Mouse (Mus musculus): ENCODE results near the gene Tmem178b.

Tmem178b gene

GRCm38 (mm10) chr6:39919011-39919709 is 46.1 kb downstream of the Tmem178b start:
- DNase-seq = no peak

- DNase-seq = no peak
Measured at GRCm38 (mm10) chr6:39926442-39926841, 53.4 kb downstream of the Tmem178b start.

DNA sequence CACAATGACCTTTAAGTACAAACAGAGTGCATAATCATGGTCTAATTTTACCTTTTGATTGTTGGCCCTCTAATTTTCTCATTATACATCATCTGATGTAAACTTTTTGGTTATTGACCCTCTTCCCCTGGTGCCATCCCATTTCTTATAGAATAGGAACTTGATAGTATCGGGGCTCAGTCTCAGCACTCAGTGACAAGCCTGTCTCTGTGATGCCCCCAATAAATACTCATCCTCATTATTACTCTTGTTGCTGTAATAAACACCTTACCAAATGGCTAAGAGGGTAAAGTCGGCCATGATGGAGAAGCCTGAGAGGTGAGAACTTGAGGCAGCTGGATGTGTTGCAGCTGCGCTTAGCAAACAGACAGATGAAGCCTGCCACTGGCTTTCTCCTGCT is 63.5 kb downstream of the Tmem178b start:
- DNase-seq = no peak

- DNase-seq = no peak
Measured at GRCm38 (mm10) chr6:39940920-39941319, 67.8 kb downstream of the Tmem178b start.

DNA sequence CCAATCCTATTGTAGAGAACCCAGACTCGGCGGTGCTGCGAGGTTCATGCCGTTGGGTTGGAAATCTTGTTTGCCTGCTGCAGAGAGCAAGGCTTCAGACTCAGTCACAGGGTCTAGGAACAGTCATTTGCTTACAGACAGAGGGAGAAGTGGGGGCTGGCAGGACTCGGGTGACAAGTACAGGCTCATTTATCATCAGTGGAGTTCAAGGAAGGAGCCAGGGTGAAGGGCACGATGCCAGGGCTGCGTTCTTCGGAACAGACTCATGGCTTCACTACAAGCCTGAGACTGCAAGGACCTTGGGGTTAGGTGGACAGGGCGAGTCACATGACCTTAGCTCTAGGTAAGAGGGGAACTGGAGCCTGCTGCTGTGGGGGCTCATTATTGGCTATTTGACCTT is 71.8 kb downstream of the Tmem178b start:
- DNase-seq = no peak

GRCm38 (mm10) chr6:39945670-39946440 is 72.8 kb downstream of the Tmem178b start:
- no peak for DNase-seq

DNA sequence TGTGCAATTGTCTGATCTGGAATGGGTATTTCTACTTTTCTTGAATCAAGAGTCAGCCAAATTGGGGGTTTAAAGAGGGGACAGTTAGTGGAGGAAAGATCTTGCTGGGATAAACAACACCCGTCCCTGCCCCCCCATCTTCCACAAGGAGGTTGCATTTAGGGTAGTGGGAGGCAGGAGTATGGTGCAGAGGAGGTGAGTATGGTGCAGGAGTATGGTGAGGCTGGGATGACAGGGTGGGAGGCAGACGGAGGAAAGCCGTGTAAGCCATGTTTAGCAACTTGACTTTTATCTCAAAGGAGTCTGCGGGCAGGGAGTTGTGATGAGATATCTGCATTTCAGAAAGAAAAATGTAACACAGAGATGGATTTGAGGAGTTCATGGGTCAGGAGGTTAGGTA is 73.5 kb downstream of the Tmem178b start:
- no peak for DNase-seq

- no peak for DNase-seq
Measured at GRCm38 (mm10) chr6:39953951-39954350, 80.9 kb downstream of the Tmem178b start.

- DNase-seq = no peak
Measured at GRCm38 (mm10) chr6:39955211-39955610, 82.1 kb downstream of the Tmem178b start.

- DNase-seq = no peak
Measured at GRCm38 (mm10) chr6:39964606-39965005, 91.5 kb downstream of the Tmem178b start.

DNA sequence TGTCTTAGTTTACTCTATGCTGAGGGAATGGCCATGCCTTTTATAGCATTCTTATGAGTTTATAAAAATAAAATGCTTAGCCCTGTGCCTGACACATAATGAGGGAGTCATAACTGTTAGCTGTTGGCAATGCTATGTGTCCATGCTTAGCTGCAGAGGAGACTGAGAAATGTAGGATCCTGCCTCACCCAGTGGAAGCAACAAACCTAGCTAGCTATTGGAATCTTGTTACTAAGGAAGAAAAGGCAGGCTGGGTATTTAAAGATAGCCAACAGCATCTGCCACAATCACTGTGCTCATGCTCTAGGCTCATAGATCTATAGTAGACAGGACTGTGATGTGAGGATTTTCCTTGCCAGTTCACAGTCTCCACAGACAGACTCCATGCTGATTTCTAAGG is 97.2 kb downstream of the Tmem178b start:
- no peak for DNase-seq

GRCm38 (mm10) chr6:39978942-39979341 is 105.9 kb downstream of the Tmem178b start:
- DNase-seq = no peak

DNA sequence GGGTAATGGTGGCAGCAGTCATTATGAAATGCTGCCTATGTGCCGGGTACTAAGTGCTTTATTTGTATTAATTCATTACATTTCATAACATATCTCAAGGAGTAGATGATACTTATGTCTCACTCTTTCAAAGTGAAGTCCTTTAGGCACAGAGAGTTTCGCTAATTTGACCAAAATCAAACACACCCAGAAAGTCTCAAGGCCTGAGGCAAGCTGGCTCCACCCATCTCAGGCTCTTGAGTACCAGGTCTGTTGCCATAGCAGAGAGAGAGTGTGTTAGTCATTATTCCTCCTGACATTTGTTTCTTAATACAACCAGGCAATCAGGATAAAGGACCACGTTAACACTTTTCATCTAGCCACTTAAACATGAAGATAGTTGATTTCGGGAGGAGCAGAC is 117.7 kb downstream of the Tmem178b start:
- no peak for DNase-seq

GRCm38 (mm10) chr6:39991922-39992321 is 118.9 kb downstream of the Tmem178b start:
- DNase-seq = no peak

DNA sequence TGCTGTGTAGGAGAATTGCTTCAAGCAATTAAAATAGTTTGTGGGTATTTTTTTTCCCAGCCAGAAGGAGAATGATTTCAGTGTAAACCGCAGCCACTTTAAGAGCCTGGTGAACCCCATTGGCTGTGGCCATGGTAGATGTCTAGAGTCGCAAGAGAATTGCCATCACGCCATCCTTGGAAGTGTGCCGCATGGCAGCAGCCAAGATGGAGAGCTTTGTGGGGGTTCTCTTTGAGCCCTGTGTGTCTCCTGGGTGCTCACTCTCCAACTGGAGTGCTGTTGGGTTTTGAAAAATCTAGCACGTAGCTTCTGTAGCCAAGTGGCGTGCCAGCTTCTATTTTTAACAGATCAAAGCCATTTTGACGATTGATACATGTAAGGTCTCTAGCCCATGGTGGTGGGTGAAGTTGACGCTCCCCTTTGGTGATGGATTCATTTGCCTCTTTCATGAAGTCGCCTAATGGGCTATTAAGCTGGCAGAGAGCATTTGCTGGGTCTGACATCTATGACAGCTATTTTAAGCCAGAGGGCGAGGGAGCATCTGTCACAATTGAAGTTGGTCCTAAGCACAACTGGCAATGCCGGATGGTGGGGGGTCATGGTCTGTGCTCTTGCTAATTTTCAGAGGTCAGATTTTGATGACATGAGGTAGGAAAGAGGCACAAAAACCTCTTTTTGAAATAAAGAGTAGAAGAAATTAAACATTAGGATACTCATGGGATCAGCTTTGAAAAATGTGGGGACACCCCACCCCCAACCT is 133.1 kb downstream of the Tmem178b start:
- no peak for DNase-seq

- no peak for DNase-seq
Measured at GRCm38 (mm10) chr6:40008166-40008907, 135.3 kb downstream of the Tmem178b start.

DNA sequence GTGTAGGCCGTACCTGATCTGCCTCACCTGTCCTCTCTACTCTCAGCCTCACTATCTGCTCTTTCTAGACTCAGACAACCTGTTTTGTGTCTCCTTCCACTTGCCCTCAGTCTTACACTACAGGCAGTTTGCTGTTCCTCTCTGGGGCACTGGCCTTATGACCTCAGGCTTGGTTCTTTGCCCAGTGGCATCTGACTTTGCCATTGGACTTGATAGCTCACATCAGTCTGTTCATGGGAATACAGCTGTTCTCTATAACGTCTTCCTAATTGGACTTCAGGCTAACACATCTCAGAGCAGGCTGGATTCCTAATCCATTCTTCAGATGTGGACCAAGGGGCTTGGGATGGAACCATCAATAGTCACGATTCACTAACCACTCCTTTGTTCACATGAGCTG is 136.6 kb downstream of the Tmem178b start:
- no peak for DNase-seq

- no peak for DNase-seq
Measured at GRCm38 (mm10) chr6:40011066-40011465, 138.0 kb downstream of the Tmem178b start.

- no peak for DNase-seq
Measured at GRCm38 (mm10) chr6:40011609-40012008, 138.5 kb downstream of the Tmem178b start.

DNA sequence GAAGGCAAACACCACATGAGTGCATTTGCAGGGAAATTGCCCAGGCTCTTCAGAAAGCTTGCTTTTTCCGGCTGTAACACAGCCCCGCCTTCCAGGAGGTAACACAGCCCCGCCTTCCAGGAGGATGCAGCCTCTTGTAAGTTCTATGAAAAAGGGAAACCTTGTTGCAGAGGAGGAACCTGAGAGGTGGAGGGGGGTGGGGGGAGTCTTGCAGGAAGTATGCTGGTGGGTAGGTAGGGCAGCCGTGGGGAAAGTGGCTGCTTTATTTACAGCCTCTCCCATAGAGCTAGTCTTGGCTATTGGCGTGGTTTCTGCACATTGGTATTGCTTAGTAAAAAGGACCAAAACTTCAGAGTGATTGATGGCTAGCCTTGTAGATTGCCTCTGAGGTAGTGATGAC is 140.3 kb downstream of the Tmem178b start:
- DNase-seq = no peak

DNA sequence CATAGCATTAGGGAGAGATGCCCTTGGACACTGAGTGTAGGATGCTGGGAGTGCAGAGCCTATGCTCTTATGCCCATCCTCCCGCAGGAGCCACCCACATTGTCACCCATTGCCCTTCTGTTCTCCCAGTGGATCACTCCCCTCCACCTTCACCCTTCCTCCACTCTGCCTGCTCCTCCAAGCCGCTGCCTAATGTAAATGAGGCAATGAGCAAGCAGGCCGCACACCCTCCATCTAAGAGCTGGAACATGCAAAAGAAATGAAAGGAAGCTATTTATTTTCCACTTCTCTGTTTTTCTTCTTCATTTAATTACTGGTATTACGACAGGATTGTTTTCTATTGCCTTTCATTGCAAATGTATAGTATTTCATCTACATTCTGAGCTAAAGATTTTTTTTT is 142.1 kb downstream of the Tmem178b start:
- DNase-seq = no peak

DNA sequence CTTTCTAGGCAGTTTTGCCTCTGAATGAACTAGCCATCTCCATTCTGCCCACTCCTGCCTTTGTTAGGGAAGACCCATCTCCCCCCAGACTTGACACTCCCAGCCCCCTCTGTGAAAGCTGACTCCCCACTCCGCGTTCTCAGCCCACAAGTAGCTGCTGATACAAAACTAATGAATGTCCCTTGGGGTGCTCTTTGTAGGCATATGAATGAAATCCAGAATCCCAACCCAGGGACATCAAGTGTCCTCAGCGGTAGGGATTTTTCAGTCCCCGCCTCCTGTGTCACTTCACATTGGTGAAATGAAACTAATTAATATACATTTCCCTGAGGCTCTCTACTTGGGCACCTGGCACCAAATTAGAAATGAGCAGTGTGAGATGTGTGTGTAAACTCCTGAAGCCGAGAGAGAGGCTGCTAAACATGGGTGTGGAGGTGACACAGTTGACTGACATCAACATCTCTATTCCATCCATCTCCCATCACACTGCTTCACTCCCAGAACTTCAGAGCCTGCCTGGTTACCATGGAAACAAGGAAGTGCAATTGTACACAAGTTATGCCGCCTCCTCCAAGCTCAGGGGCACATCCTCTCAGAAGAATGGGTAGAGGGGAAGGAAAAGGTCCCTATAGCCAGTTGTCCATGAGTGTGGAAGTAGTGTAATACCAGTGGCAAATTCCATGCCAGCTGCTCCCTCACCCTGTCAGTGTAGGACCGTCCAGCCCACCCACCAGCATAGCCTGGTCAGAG is 142.8 kb downstream of the Tmem178b start:
- no peak for DNase-seq

All from liver (tissue).